Mouse (Mus musculus) hindbrain, embryonic 13.5 days (tissue): Measurements from ENCODE around the gene Rhbdl1. TPM values are rescaled to one million over a fixed set of nuclear protein-coding genes. Genes with fewer than 3 reads are reported as not detected.

ENCODE experiments used
- ATAC-seq: fragments of 200-750 bp; cut with Nextera tagmentation; 2 replicates; pipeline ENCODE4 v1.8.0; 2017; ENCODE audit warnings: moderate TSS enrichment; ENCODE audit not compliant: low FRiP score
- H3K27ac ChIP-seq: fragments of 300-500 bp; sonication (generic); 2 replicates; pipeline ENCODE4 v1.5.1; 2015; ENCODE audit warnings: inconsistent platforms, mild to moderate bottlenecking, moderate library complexity
- H3K27me3 ChIP-seq: fragments of 300-500 bp; sonication (generic); 2 replicates; pipeline ENCODE4 v1.6.1; 2015; ENCODE audit warnings: mild to moderate bottlenecking, inconsistent platforms
- H3K36me3 ChIP-seq: fragments of 300-500 bp; sonication (generic); 2 replicates; pipeline ENCODE4 v1.6.1; 2015; ENCODE audit warnings: mild to moderate bottlenecking, inconsistent platforms
- H3K4me1 ChIP-seq: fragments of 300-500 bp; sonication (generic); replicated peaks from 2 replicates; pipeline ENCODE4 v1.6.1; 2015; ENCODE audit warnings: inconsistent platforms
- H3K4me2 ChIP-seq: fragments of 300-500 bp; sonication (generic); 2 replicates; pipeline ENCODE4 v1.6.1; 2015; ENCODE audit warnings: inconsistent platforms, mild to moderate bottlenecking, moderate library complexity
- H3K4me3 ChIP-seq: fragments of 300-500 bp; sonication (generic); 2 replicates; pipeline ENCODE4 v1.5.1; 2015; ENCODE audit warnings: mild to moderate bottlenecking, inconsistent platforms
- H3K9ac ChIP-seq: fragments of 300-500 bp; sonication (generic); 2 replicates; pipeline ENCODE4 v1.6.1; 2015; ENCODE audit warnings: mild to moderate bottlenecking, inconsistent platforms
- H3K9me3 ChIP-seq: fragments of 300-500 bp; sonication (generic); 2 replicates; pipeline ENCODE4 v1.6.1; 2016; ENCODE audit warnings: inconsistent platforms
- WGBS: fragments of 180-500 bp; shearing (Covaris S2); methylation state at CpG from one replicate; pipeline ENCODE4 v1.1.7; 2015; 5-methylcytosine and 5-hydroxymethylcytosine counted together
- microRNA-seq: library from miRNA; unstranded; fragments of <30 nt; microRNA quantifications from one replicate; pipeline ENCODE4, GENCODE M21; 2016
- polyA plus RNA-seq: library from polyadenylated mRNA; unstranded; fragments of >200 nt; fragmentation: Nextera tagmentation; extraction: Ambion mirVana; gene quantifications from 2 replicates; pipeline ENCODE4 v1.2.1, GENCODE M21; 2015

Rhbdl1 gene
- polyA plus RNA-seq, 1 experiment from 2014 or later: 25.5 TPM

DNA sequence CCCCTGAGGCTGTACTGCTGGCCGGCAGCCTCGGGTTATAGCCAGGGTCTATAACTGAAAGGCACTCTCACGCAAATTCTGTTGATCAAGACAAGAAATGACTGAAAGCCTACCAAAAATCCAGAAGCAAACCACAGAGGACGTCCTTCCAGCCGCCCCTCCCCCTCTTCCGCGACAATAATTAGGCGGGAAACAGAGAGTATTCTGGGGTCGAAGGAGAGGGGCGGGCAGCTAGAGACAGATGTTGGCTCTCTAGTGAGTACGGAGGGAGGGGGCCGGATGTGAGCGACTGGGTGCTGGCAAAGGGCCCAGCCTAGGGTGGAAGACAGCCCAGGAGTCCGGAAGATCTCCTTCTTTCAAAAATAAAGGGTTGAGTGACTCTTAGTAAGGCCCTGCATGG, 44.5 kb downstream of the Rhbdl1 start, which contains the start of gene Fam173a:
TSS of gene Fam173a (minus strand) at position 287 of the 400 bp plus-strand sequence.
- H3K9ac ChIP-seq: peak within 1 kb of the TSS; percentile 90
- H3K4me3 ChIP-seq: peak within 1 kb of the TSS; percentile 78
- no peaks in the 10 kb centered on the region for H3K9me3 ChIP-seq
- 1% methylated on average over 14 of the region's 14 CpGs for WGBS
- peak within 1 kb of the TSS; percentile 88 for H3K4me2 ChIP-seq
- ATAC-seq: peak; percentile 62
- H3K27me3 ChIP-seq: peaks cover 4% of the 10 kb centered on the region; the same call in 1 of the 2 replicates
- peak within 1 kb of the TSS; percentile 93 for H3K27ac ChIP-seq
- peaks cover 64% of the 10 kb centered on the region for H3K4me1 ChIP-seq
- peaks cover 20% of the 10 kb centered on the region for H3K36me3 ChIP-seq

DNA sequence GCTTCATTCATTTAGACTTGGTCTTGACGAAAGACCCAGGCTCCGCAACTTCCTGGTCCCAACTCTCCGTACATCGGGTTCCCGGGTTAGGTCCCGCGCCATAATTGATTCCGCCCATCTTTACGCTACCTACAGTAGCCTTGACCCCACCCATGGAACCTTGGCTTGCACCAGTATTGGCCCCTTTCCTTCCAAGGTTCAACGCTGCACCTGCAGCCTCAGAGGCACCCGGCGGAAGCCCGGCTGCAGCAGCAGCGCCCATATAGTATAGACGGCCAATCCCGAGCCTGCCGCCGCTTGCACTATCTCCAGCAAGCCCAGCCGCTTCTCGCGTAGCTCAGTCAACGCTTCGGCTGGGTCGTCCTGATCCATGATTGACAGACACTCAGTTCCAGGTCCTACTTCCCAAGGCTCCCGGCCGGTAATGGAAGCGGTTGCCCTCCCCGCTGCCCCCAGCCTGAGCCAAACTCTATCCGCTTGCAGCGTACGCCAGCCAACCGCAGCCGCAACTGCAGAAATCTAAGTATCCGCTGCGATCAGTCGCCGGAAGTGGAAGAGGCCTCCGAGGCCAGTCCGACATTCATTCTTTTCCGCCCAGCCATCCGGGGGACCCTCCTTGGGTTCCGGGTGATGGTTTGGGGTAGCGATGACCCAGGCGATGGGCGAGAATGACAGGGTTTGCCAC, 45.1 kb downstream of the Rhbdl1 start:
- Histone ChIP-seq H3K36me3 (peaks cover 23% of the 10 kb centered on the region), H3K9ac (peak overlapping the region; percentile 90), H3K27ac (peak overlapping the region; percentile 93), H3K27me3 (peaks cover 4% of the 10 kb centered on the region; the same call in 1 of the 2 replicates), H3K4me3 (peak overlapping the region; percentile 78), H3K9me3 (no peaks in the 10 kb centered on the region), H3K4me2 (peak overlapping the region; percentile 88), H3K4me1 (peaks cover 60% of the 10 kb centered on the region)
- WGBS: under 1% methylated on average over 45 of the region's 45 CpGs
- peak; percentile 66 for ATAC-seq

DNA sequence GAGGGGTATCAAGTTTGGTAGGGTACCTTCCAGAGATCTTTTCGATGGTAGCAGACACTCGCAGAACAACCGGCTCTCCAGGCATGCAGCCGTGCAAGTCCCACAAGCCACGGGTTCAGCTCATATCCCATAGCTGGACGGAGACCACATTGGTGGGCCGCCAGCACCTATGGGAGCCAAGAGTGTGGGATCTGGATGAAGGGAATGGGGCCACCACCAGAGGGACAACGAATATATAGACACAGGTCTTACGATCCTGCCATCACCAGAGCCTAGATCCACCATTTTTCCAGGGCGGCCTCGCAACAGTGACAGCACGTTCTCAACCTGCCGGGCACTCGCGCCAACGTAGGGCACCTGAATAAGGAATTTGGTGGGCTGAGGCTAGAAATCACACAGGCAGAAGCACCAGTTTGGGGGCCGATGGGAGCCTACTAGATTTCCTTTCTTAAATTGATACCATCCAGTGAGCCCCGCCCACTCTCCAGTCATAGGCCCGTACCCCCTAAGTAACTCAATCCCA, 45.7 kb downstream of the Rhbdl1 start:
- peak overlapping the region; percentile 78 for H3K4me3 ChIP-seq
- H3K36me3 ChIP-seq: peaks cover 23% of the 10 kb centered on the region
- no peak for ATAC-seq
- 27% methylated on average over 19 of the region's 19 CpGs for WGBS
- peak overlapping the region; percentile 93 for H3K27ac ChIP-seq
- peak overlapping the region; percentile 90 for H3K9ac ChIP-seq
- no peaks in the 10 kb centered on the region for H3K9me3 ChIP-seq
- peak overlapping the region; percentile 88 for H3K4me2 ChIP-seq
- H3K27me3 ChIP-seq: peaks cover 3% of the 10 kb centered on the region; the same call in 1 of the 2 replicates
- H3K4me1 ChIP-seq: peaks cover 54% of the 10 kb centered on the region

GRCm38 (mm10) chr17:25786781-25787504, 50.2 kb downstream of the Rhbdl1 start:
- H3K9me3 ChIP-seq: no peaks in the 10 kb centered on the region
- ATAC-seq: no peak
- no peaks in the 10 kb centered on the region for H3K27me3 ChIP-seq
- H3K4me2 ChIP-seq: no peak overlapping the region
- peaks cover 46% of the 10 kb centered on the region for H3K4me1 ChIP-seq
- 94% methylated on average over 9 of the region's 9 CpGs for WGBS
- peaks cover 46% of the 10 kb centered on the region for H3K36me3 ChIP-seq
- H3K27ac ChIP-seq: no peak overlapping the region
- no peak overlapping the region for H3K4me3 ChIP-seq
- H3K9ac ChIP-seq: 0 out of 2 replicates have a peak overlapping the region, but pooled peaks have one; percentile 13

- WGBS: 84% methylated on average over 3 of the region's 3 CpGs
- H3K36me3 ChIP-seq: peaks cover 53% of the 10 kb centered on the region
- peak within 1 kb of the TSS; percentile 74 for H3K4me3 ChIP-seq
- peak within 1 kb of the TSS; percentile 90 for H3K4me2 ChIP-seq
- H3K4me1 ChIP-seq: peaks cover 41% of the 10 kb centered on the region
- peak within 1 kb of the TSS; percentile 88 for H3K9ac ChIP-seq
- H3K9me3 ChIP-seq: no peaks in the 10 kb centered on the region
- peak within 1 kb of the TSS; percentile 91 for H3K27ac ChIP-seq
- no peak for ATAC-seq
- H3K27me3 ChIP-seq: no peaks in the 10 kb centered on the region
These were observed 50.8 kb downstream of the Rhbdl1 start, which contains the start of gene Ccdc78 for GRCm38 (mm10) chr17:25786280-25786679. Gene Ccdc78 (plus strand): TSS chr17:25786580.

- H3K27me3 ChIP-seq: no peaks in the 10 kb centered on the region
- H3K36me3 ChIP-seq: peaks cover 63% of the 10 kb centered on the region
- H3K4me3 ChIP-seq: peak within 1 kb of the TSS; percentile 74
- peak; percentile 82 for ATAC-seq
- no peaks in the 10 kb centered on the region for H3K9me3 ChIP-seq
- H3K4me1 ChIP-seq: peaks cover 32% of the 10 kb centered on the region
- peak within 1 kb of the TSS; percentile 91 for H3K27ac ChIP-seq
- under 1% methylated on average over 23 of the region's 23 CpGs for WGBS
- peak within 1 kb of the TSS; percentile 90 for H3K4me2 ChIP-seq
- peak within 1 kb of the TSS; percentile 88 for H3K9ac ChIP-seq
These were observed 51.8 kb downstream of the Rhbdl1 start, which contains the start of gene Haghl for GRCm38 (mm10) chr17:25785281-25785745. Gene Haghl (minus strand): TSS chr17:25785673.

Small RNAs within 50 kb of the gene (microRNA-seq; reads per million reads assigned to microRNA genes)
- not detected for gene Mir3082

Other genes with a start within 250 kb of the Rhbdl1 start
- 1.6 TPM in 2 replicates for gene Gng13, start 120.1 kb downstream of the Rhbdl1 start, polyA plus RNA-seq
- 7.9 and 8.5 TPM in 2 replicates for gene Chtf18, start 109.9 kb downstream of the Rhbdl1 start, polyA plus RNA-seq
- gene Rpusd1, start 109.6 kb downstream of the Rhbdl1 start, polyA plus RNA-seq: 23.4 and 24.2 TPM in 2 replicates
- not detected in 2 replicates for gene Mslnl, start 101.3 kb downstream of the Rhbdl1 start, polyA plus RNA-seq
- 0.34 TPM in 1 of 2 replicates, not detected in the other for gene Msln, start 82.9 kb downstream of the Rhbdl1 start, polyA plus RNA-seq
- gene Narfl, start 63.5 kb downstream of the Rhbdl1 start, polyA plus RNA-seq: 27.8 and 28.0 TPM in 2 replicates
- gene Haghl, start 51.6 kb downstream of the Rhbdl1 start, polyA plus RNA-seq: 125 and 138 TPM in 2 replicates
- gene Ccdc78, start 50.7 kb downstream of the Rhbdl1 start, polyA plus RNA-seq: 0.16 and 0.36 TPM in 2 replicates
- 86.6 and 86.8 TPM in 2 replicates for gene Fam173a, start 44.4 kb downstream of the Rhbdl1 start, polyA plus RNA-seq
- 0.60 TPM in 1 of 2 replicates, not detected in the other for gene AC134908.4, start 41.6 kb downstream of the Rhbdl1 start, polyA plus RNA-seq
- gene Metrn, start 40.2 kb downstream of the Rhbdl1 start, polyA plus RNA-seq: 45.4 and 57.6 TPM in 2 replicates
- 29.1 and 32.4 TPM in 2 replicates for gene Fbxl16, start 28.2 kb downstream of the Rhbdl1 start, polyA plus RNA-seq
- gene Wdr24, start 13.7 kb downstream of the Rhbdl1 start, polyA plus RNA-seq: 26.6 and 30.7 TPM in 2 replicates
- gene Jmjd8, start 8.4 kb downstream of the Rhbdl1 start, polyA plus RNA-seq: 62.9 and 64.2 TPM in 2 replicates
- gene Stub1, start 3.9 kb downstream of the Rhbdl1 start, polyA plus RNA-seq: 325 and 337 TPM in 2 replicates
- 8.1 and 8.5 TPM in 2 replicates for gene Gm20683, start 4.5 kb upstream of the Rhbdl1 start, polyA plus RNA-seq
- 14.5 and 15.9 TPM in 2 replicates for gene Rhot2, start 7.6 kb upstream of the Rhbdl1 start, polyA plus RNA-seq
- 19.4 and 19.8 TPM in 2 replicates for gene Wdr90, start 24.2 kb upstream of the Rhbdl1 start, polyA plus RNA-seq
- gene Mcrip2, start 31.5 kb upstream of the Rhbdl1 start, polyA plus RNA-seq: 11.4 and 11.7 TPM in 2 replicates
- gene Mettl26, start 37.8 kb upstream of the Rhbdl1 start, polyA plus RNA-seq: 63.0 and 65.7 TPM in 2 replicates
- 0.45 and 0.63 TPM in 2 replicates for gene Wfikkn1, start 43.6 kb upstream of the Rhbdl1 start, polyA plus RNA-seq
- 45.5 and 48.7 TPM in 2 replicates for gene Rab40c, start 82.4 kb upstream of the Rhbdl1 start, polyA plus RNA-seq
- 57.1 and 58.9 TPM in 2 replicates for gene Pigq, start 107.6 kb upstream of the Rhbdl1 start, polyA plus RNA-seq
- gene Nhlrc4, start 107.7 kb upstream of the Rhbdl1 start, polyA plus RNA-seq: 0.09 TPM in 1 of 2 replicates, not detected in the other
- 0.56 and 0.77 TPM in 2 replicates for gene A930017K11Rik, start 115.3 kb upstream of the Rhbdl1 start, polyA plus RNA-seq
- 20.4 and 21.6 TPM in 2 replicates for gene Capn15, start 148.5 kb upstream of the Rhbdl1 start, polyA plus RNA-seq
- 28.7 and 29.5 TPM in 2 replicates for gene Rab11fip3, start 232.3 kb upstream of the Rhbdl1 start, polyA plus RNA-seq